ENCODE assay signal across 11 mouse cellular contexts in genomic region chr16:40601431-40602387, GRCm38 (mm10).
DNase-seq lines count a peak whose midpoint lies in the region; ATAC-seq and TF ChIP-seq lines count a peak whose summit lies in the region.
"Had no signal": no experiment of that assay in that cellular context is flagged by ENCODE, and none has a peak within 500 bp of the region (broad histone marks: within the 10 kb centered on the region; RNA-seq: fewer than 3 reads in every experiment).

No protein-coding gene starts in this region.

- peak; percentile 67; the same call in 1 of the 2 replicates for TF ChIP-seq EP300 in ES-Bruce4 (IDR thresholded peaks at IDR 0.05; ENCODE audit: insufficient read depth, low read depth, low read length)

- H3K27ac ChIP-seq in ES-Bruce4 (ENCODE audit: insufficient read depth, low read length) = no peak overlapping the region
- no peak overlapping the region for H3K27ac ChIP-seq in forebrain, embryonic 16.5 days (ENCODE audit: low read length)
- H3K27ac ChIP-seq in midbrain, embryonic 11.5 days (ENCODE audit: low read depth, low read length) = no peak overlapping the region
- H3K27ac ChIP-seq in kidney, embryonic 15.5 days = no peak overlapping the region

- no peaks in the 10 kb centered on the region for H3K9me3 ChIP-seq in ES-Bruce4 (replicated peaks; ENCODE audit: control insufficient read depth, insufficient read depth, low read length, poor library complexity, severe bottlenecking)
- no peaks in the 10 kb centered on the region for H3K9me3 ChIP-seq in forebrain, embryonic 16.5 days (ENCODE audit: control insufficient read depth, low read length)
- H3K9me3 ChIP-seq in midbrain, embryonic 11.5 days (ENCODE audit: control insufficient read depth, low read length) = no peaks in the 10 kb centered on the region
- no peaks in the 10 kb centered on the region for H3K9me3 ChIP-seq in kidney, embryonic 15.5 days (replicated peaks)

- no peaks in the 10 kb centered on the region for H3K36me3 ChIP-seq in ES-Bruce4 (ENCODE audit: control insufficient read depth, insufficient read depth, low read length, poor library complexity, severe bottlenecking)
- H3K36me3 ChIP-seq in forebrain, embryonic 16.5 days (ENCODE audit: control insufficient read depth, insufficient read depth) = no peaks in the 10 kb centered on the region
- no peaks in the 10 kb centered on the region for H3K36me3 ChIP-seq in midbrain, embryonic 11.5 days (ENCODE audit: control insufficient read depth, insufficient read depth, low read length)
- H3K36me3 ChIP-seq in kidney, embryonic 15.5 days = no peaks in the 10 kb centered on the region

- no peaks in the 10 kb centered on the region for H3K4me1 ChIP-seq in ES-Bruce4 (ENCODE audit: control insufficient read depth, insufficient read depth, low read length)
- peaks cover 6% of the 10 kb centered on the region; the same call in 1 of the 2 replicates for H3K4me1 ChIP-seq in forebrain, embryonic 16.5 days (replicated peaks; ENCODE audit: control insufficient read depth, insufficient read depth, low read length)
- H3K4me1 ChIP-seq in midbrain, embryonic 11.5 days (ENCODE audit: control insufficient read depth, insufficient read depth, low read length) = peaks cover 6% of the 10 kb centered on the region
- H3K4me1 ChIP-seq in kidney, embryonic 15.5 days = no peaks in the 10 kb centered on the region

- no peak overlapping the region for H3K9ac ChIP-seq in ES-Bruce4 (ENCODE audit: low read depth, poor library complexity, severe bottlenecking)
- no peak overlapping the region for H3K9ac ChIP-seq in forebrain, embryonic 16.5 days (replicated peaks; ENCODE audit: low read depth, low read length)
- H3K9ac ChIP-seq in midbrain, embryonic 11.5 days (ENCODE audit: low read length) = no peak overlapping the region
- H3K9ac ChIP-seq in kidney, embryonic 15.5 days = no peak overlapping the region

- TF ChIP-seq POLR2A in ES-Bruce4 (IDR thresholded peaks at IDR 0.05; ENCODE audit: insufficient read depth, low read length) = no peak

- ATAC-seq in frontal cortex, adult (ENCODE audit: low TSS enrichment) = peak; percentile 81
- peak; percentile 65 for ATAC-seq in forebrain, embryonic 16.5 days
- peak; percentile 66 for ATAC-seq in midbrain, embryonic 11.5 days (ENCODE audit: low FRiP score)
- no peak for ATAC-seq in kidney, embryonic 15.5 days (replicated peaks; ENCODE audit: low FRiP score)
- ATAC-seq in inflammation-experienced regulatory T-cells, adult 6 months = no peak
- ATAC-seq: CD4-positive, CD25-positive, alpha-beta regulatory T cell, adult 4 months; intestine, embryonic 16.5 days had no signal

- H3K4me3 ChIP-seq in ES-Bruce4 (ENCODE audit: low read depth, low read length) = no peak overlapping the region
- H3K4me3 ChIP-seq in forebrain, embryonic 16.5 days (replicated peaks; ENCODE audit: low read length) = no peak overlapping the region
- H3K4me3 ChIP-seq in midbrain, embryonic 11.5 days (ENCODE audit: low read depth, low read length) = no peak overlapping the region
- H3K4me3 ChIP-seq in kidney, embryonic 15.5 days (replicated peaks) = no peak overlapping the region

- TF ChIP-seq CTCF in ES-Bruce4 (IDR thresholded peaks at IDR 0.05; ENCODE audit: low read depth, low read length) = no peak

- H3K27me3 ChIP-seq in ES-Bruce4 (ENCODE audit: control insufficient read depth, insufficient read depth, low read length, poor library complexity, severe bottlenecking) = 0 out of 2 replicates have a peak, but pooled peaks cover 1% of the 10 kb centered on the region
- H3K27me3 ChIP-seq in forebrain, embryonic 16.5 days (replicated peaks; ENCODE audit: control insufficient read depth, insufficient read depth, low read length) = no peaks in the 10 kb centered on the region
- H3K27me3 ChIP-seq in midbrain, embryonic 11.5 days (ENCODE audit: control insufficient read depth, insufficient read depth, low read length) = no peaks in the 10 kb centered on the region
- H3K27me3 ChIP-seq in kidney, embryonic 15.5 days = no peaks in the 10 kb centered on the region

- WGBS in forebrain, embryonic 16.5 days = 17% methylated on average over 4 of the region's 4 CpGs
- WGBS in midbrain, embryonic 11.5 days = 32% methylated on average over 4 of the region's 4 CpGs
- 56% methylated on average over 4 of the region's 4 CpGs for WGBS in kidney, embryonic 15.5 days

- no peak for DNase-seq in frontal cortex, postnatal 25 days (ENCODE audit: low spot score in 2 of 2)
- no peak for DNase-seq in midbrain, embryonic 11.5 days (ENCODE audit: low spot score, missing footprints)
- DNase-seq in adrenal gland, adult 8-10 months = no peak
- DNase-seq: lung, adult 2 months had no signal

- no peak overlapping the region for H3K4me2 ChIP-seq in forebrain, embryonic 16.5 days (ENCODE audit: low read length)
- H3K4me2 ChIP-seq in midbrain, embryonic 11.5 days = no peak overlapping the region
- H3K4me2 ChIP-seq in kidney, embryonic 15.5 days = no peak overlapping the region

Comparison
In these comparisons a context has a peak if more than half of its experiments do, and no peak if none do; other contexts are left out.
1. ATAC-seq: peak in frontal cortex, adult (single experiment), forebrain, embryonic 16.5 days (single experiment) and midbrain, embryonic 11.5 days (single experiment); none in kidney, embryonic 15.5 days (single experiment) and inflammation-experienced regulatory T-cells, adult 6 months (single experiment).